Mouse (Mus musculus) myocyte (in vitro differentiated cells): ENCODE data around the gene Tnc.

Experiments used
- CEBPB ChIP-seq: IDR thresholded peaks from 2 replicates; pipeline ENCODE4 v1.6.1; 2011; ENCODE audit warnings: mild to moderate bottlenecking, moderate library complexity; ENCODE audit not compliant: poor library complexity, insufficient read depth, severe bottlenecking
- E2F4 ChIP-seq: IDR thresholded peaks from one replicate; pipeline ENCODE4 v1.6.1; 2011; ENCODE audit warnings: mild to moderate bottlenecking, control low read depth, moderate library complexity; ENCODE audit not compliant: insufficient read depth
- MAX ChIP-seq: IDR thresholded peaks from one replicate; pipeline ENCODE4 v1.6.1; 2011; ENCODE audit warnings: low read depth, mild to moderate bottlenecking, control low read depth
- MYOD1 ChIP-seq, 3 experiments: IDR thresholded peaks; one replicate each; pipeline ENCODE4 v1.6.1; 2011; ENCODE audit warnings: control low read depth in 2 of 3, low read depth in 2 of 3, mild to moderate bottlenecking in 2 of 3, moderate library complexity in 1 of 3; ENCODE audit not compliant: insufficient read length in 2 of 3, control insufficient read depth in 1 of 3
- POLR2A ChIP-seq: IDR thresholded peaks from one replicate; pipeline ENCODE4 v1.6.1; 2011; ENCODE audit warnings: low read depth, mild to moderate bottlenecking, control low read depth, moderate library complexity; ENCODE audit not compliant: insufficient read length
- SRF ChIP-seq: IDR thresholded peaks from one replicate; pipeline ENCODE4 v1.6.1; 2011; ENCODE audit warnings: low read depth; ENCODE audit not compliant: control insufficient read depth, insufficient read length
- TCF12 ChIP-seq: IDR thresholded peaks from one replicate; pipeline ENCODE4 v1.6.1; 2011; ENCODE audit warnings: mild to moderate bottlenecking, control low read depth; ENCODE audit not compliant: poor library complexity, insufficient read depth, severe bottlenecking
- USF1 ChIP-seq: IDR thresholded peaks from one replicate; pipeline ENCODE4 v1.6.1; 2011; ENCODE audit warnings: low read depth, mild to moderate bottlenecking, control low read depth, moderate library complexity

DNA sequence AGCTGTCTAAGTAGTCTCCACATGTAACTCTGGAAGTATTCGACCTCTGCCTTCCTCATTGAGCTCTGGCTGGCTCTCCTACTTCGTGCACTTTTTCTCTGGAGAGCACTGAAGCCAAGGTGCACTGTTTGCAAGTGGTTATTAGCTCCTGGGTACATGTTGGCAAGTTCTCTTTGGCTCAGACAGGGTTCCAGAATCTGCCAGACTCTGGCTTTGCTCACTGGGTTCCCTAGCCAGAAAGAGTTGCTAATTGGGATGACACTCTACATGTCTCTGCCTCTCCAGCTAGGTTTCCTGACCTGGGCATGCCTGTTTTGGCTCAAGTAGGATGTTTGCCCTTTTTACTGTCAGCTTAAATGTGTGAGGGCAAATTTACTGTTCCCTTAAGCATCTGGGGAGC is 13.6 kb downstream of the Tnc start:
- TF ChIP-seq E2F4, result no peak
- no peak for TF ChIP-seq POLR2A
- no peak for TF ChIP-seq MAX
- no peak for TF ChIP-seq SRF
- no peak for TF ChIP-seq USF1
- no peak for TF ChIP-seq TCF12
- TF ChIP-seq CEBPB, result no peak
- no peak for TF ChIP-seq MYOD1 (IDR thresholded peaks at IDR 0.05; ENCODE audit: control insufficient read depth in 1 of 3, insufficient read length in 2 of 3, low read depth in 2 of 3)
